Mouse (Mus musculus) neural tube, embryonic 15.5 days (tissue): ENCODE measurements at regions not wholly inside any gene's neighbourhood (a gene's known extent, or its start where the extent isn't known, plus 50 kb on each side); places are given as distances from the start of the nearest gene placed in this dataset.

ENCODE experiments used
- ATAC-seq: fragments of 200-750 bp; cut with Nextera tagmentation; 2 replicates; pipeline ENCODE4 v1.8.0; 2017; ENCODE audit warnings: mild to moderate bottlenecking, moderate TSS enrichment, moderate library complexity; ENCODE audit not compliant: low FRiP score
- H3K27ac ChIP-seq: fragments of 300-500 bp; sonication (generic); replicated peaks from 2 replicates; pipeline ENCODE4 v1.5.1; 2015; ENCODE audit warnings: mild to moderate bottlenecking, inconsistent platforms
- H3K27me3 ChIP-seq: fragments of 300-500 bp; sonication (generic); replicated peaks from 2 replicates; pipeline ENCODE4 v1.6.1; 2015; ENCODE audit warnings: inconsistent platforms
- H3K36me3 ChIP-seq: fragments of 300-500 bp; sonication (generic); 2 replicates; pipeline ENCODE4 v1.6.1; 2015; ENCODE audit warnings: inconsistent platforms
- H3K4me1 ChIP-seq: fragments of 300-500 bp; sonication (generic); 2 replicates; pipeline ENCODE4 v1.6.1; 2015; ENCODE audit warnings: inconsistent platforms
- H3K4me2 ChIP-seq: fragments of 300-500 bp; sonication (generic); 2 replicates; pipeline ENCODE4 v1.6.1; 2015; ENCODE audit warnings: inconsistent platforms, mild to moderate bottlenecking, moderate library complexity
- H3K4me3 ChIP-seq: fragments of 300-500 bp; sonication (generic); replicated peaks from 2 replicates; pipeline ENCODE4 v1.5.1; 2015; ENCODE audit warnings: mild to moderate bottlenecking, inconsistent platforms
- H3K9ac ChIP-seq: fragments of 300-500 bp; sonication (generic); replicated peaks from 2 replicates; pipeline ENCODE4 v1.6.1; 2015; ENCODE audit warnings: mild to moderate bottlenecking, inconsistent platforms
- H3K9me3 ChIP-seq: fragments of 300-500 bp; sonication (generic); replicated peaks from 2 replicates; pipeline ENCODE4 v1.6.1; 2016; ENCODE audit warnings: inconsistent platforms
- WGBS: fragments of 180-500 bp; shearing (Covaris S2); methylation state at CpG from one replicate; pipeline ENCODE4 v1.1.7; 2015; ENCODE audit warnings: mixed read lengths; 5-methylcytosine and 5-hydroxymethylcytosine counted together

GRCm38 (mm10) chr3:143914341-143915217 is 290.4 kb downstream of the Lmo4 start:
- H3K9me3 ChIP-seq, result no peaks in the 10 kb centered on the region
- H3K4me3 ChIP-seq, result no peak overlapping the region
- peaks cover 12% of the 10 kb centered on the region for H3K4me1 ChIP-seq
- 23% methylated on average over 6 of the region's 6 CpGs for WGBS
- H3K27ac ChIP-seq, result 0 out of 2 replicates have a peak overlapping the region, but pooled peaks have one; percentile 13
- no peaks in the 10 kb centered on the region for H3K27me3 ChIP-seq
- peak; percentile 57; the same call in 1 of the 2 replicates for ATAC-seq
- H3K36me3 ChIP-seq, result no peaks in the 10 kb centered on the region
- H3K4me2 ChIP-seq, result no peak overlapping the region
- H3K9ac ChIP-seq, result no peak overlapping the region

GRCm38 (mm10) chr3:143913044-143913574 is 291.9 kb downstream of the Lmo4 start:
- Histone ChIP-seq H3K4me1 (peaks cover 12% of the 10 kb centered on the region), H3K4me3 (no peak overlapping the region), H3K4me2 (no peak overlapping the region), H3K27me3 (no peaks in the 10 kb centered on the region), H3K9ac (no peak overlapping the region), H3K9me3 (no peaks in the 10 kb centered on the region), H3K36me3 (no peaks in the 10 kb centered on the region), H3K27ac (no peak overlapping the region)
- ATAC-seq, result no peak
- 35% methylated on average over 3 of the region's 3 CpGs for WGBS

GRCm38 (mm10) chr3:143912433-143912832 is 292.6 kb downstream of the Lmo4 start:
- WGBS, result 70% methylated on average over 6 of the region's 6 CpGs
- no peak overlapping the region for H3K4me2 ChIP-seq
- no peak for ATAC-seq

GRCm38 (mm10) chr3:143909341-143909740 is 295.7 kb downstream of the Lmo4 start:
- ATAC-seq, result no peak
- no peak overlapping the region for H3K4me3 ChIP-seq
- no peaks in the 10 kb centered on the region for H3K27me3 ChIP-seq
- H3K4me1 ChIP-seq, result peaks cover 4% of the 10 kb centered on the region
- no peaks in the 10 kb centered on the region for H3K9me3 ChIP-seq
- H3K9ac ChIP-seq, result no peak overlapping the region
- no peaks in the 10 kb centered on the region for H3K36me3 ChIP-seq
- H3K27ac ChIP-seq, result no peak overlapping the region
- WGBS, result 88% methylated on average over 6 of the region's 6 CpGs
- no peak overlapping the region for H3K4me2 ChIP-seq

More at GRCm38 (mm10) chr3:143912433-143912832, 292.6 kb downstream of the Lmo4 start:
- H3K27ac ChIP-seq, result no peak overlapping the region
- H3K36me3 ChIP-seq, result no peaks in the 10 kb centered on the region
- no peaks in the 10 kb centered on the region for H3K9me3 ChIP-seq
- H3K9ac ChIP-seq, result no peak overlapping the region
- H3K4me1 ChIP-seq, result peaks cover 12% of the 10 kb centered on the region
- no peak overlapping the region for H3K4me3 ChIP-seq
- H3K27me3 ChIP-seq, result no peaks in the 10 kb centered on the region

GRCm38 (mm10) chr3:143903421-143903820 is 301.6 kb downstream of the Lmo4 start:
- 89% methylated on average over 2 of the region's 2 CpGs for WGBS

DNA sequence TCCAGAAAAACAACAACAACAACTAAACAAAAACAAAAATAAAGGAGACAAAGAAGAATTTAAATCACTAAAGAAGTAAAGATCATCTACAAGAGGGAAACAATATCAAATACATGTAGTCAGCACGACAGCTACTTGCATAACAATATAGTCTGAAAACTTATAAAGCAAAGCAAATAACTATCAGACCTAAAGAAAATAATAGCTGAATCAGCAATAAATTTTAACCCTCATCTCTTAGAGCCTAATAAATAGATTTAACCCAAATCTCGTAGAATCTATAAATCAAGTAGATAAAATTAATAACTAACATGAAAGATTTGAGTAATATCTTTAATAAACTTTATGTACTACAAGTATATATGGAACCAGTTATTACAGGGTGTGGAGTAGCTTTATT is 324.2 kb downstream of the Lmo4 start:
- H3K4me1 ChIP-seq, result no peaks in the 10 kb centered on the region
- no peaks in the 10 kb centered on the region for H3K9me3 ChIP-seq
- 87% methylated on average over 2 of the region's 2 CpGs for WGBS
- no peaks in the 10 kb centered on the region for H3K36me3 ChIP-seq
- no peaks in the 10 kb centered on the region for H3K27me3 ChIP-seq
- no peak for ATAC-seq
- H3K4me2 ChIP-seq, result no peak overlapping the region
- H3K9ac ChIP-seq, result no peak overlapping the region
- H3K27ac ChIP-seq, result no peak overlapping the region
- no peak overlapping the region for H3K4me3 ChIP-seq

More at GRCm38 (mm10) chr3:143903421-143903820, 301.6 kb downstream of the Lmo4 start:
- Histone ChIP-seq H3K27ac (no peak overlapping the region), H3K4me3 (no peak overlapping the region), H3K4me1 (no peaks in the 10 kb centered on the region), H3K27me3 (no peaks in the 10 kb centered on the region), H3K36me3 (no peaks in the 10 kb centered on the region), H3K4me2 (no peak overlapping the region), H3K9me3 (no peaks in the 10 kb centered on the region), H3K9ac (no peak overlapping the region)
- ATAC-seq, result no peak

DNA sequence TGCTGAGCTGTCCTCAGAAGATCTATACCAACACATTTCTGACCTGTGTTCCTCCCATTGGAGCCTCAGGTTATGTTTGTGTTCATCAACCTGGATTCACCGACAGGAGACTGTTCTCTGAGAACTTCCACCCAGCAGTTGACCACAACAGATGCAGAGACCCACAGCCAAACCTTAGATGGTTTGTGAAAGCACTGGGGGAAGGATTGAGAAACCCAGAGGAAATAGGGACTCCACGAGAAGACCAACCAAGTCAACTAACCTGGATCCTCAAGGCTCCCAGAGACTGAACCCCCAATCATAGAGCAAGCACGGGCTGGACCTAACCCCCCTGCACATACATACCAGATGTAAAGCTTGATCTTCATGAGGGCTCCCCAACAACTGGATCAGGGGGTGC is 331.1 kb downstream of the Lmo4 start:
- no peak overlapping the region for H3K4me2 ChIP-seq
- H3K27ac ChIP-seq, result no peak overlapping the region
- H3K9ac ChIP-seq, result no peak overlapping the region
- no peaks in the 10 kb centered on the region for H3K36me3 ChIP-seq
- no peak overlapping the region for H3K4me3 ChIP-seq
- ATAC-seq, result no peak
- no peaks in the 10 kb centered on the region for H3K9me3 ChIP-seq
- no peaks in the 10 kb centered on the region for H3K4me1 ChIP-seq
- no peaks in the 10 kb centered on the region for H3K27me3 ChIP-seq
- 89% methylated on average over 3 of the region's 3 CpGs for WGBS

- 65% methylated on average over 4 of the region's 4 CpGs for WGBS
- H3K4me2 ChIP-seq, result no peak overlapping the region
- H3K9ac ChIP-seq, result no peak overlapping the region
- peaks cover 8% of the 10 kb centered on the region for H3K4me1 ChIP-seq
- no peaks in the 10 kb centered on the region for H3K27me3 ChIP-seq
- ATAC-seq, result no peak
- no peak overlapping the region for H3K4me3 ChIP-seq
- no peaks in the 10 kb centered on the region for H3K9me3 ChIP-seq
- no peak overlapping the region for H3K27ac ChIP-seq
- H3K36me3 ChIP-seq, result no peaks in the 10 kb centered on the region
These were observed 338.5 kb downstream of the Lmo4 start for GRCm38 (mm10) chr3:143866521-143866920.

GRCm38 (mm10) chr3:143865626-143866025 is 339.4 kb downstream of the Lmo4 start:
- Histone ChIP-seq H3K4me3 (no peak overlapping the region), H3K4me1 (peaks cover 8% of the 10 kb centered on the region), H3K27me3 (no peaks in the 10 kb centered on the region), H3K9ac (no peak overlapping the region), H3K9me3 (no peaks in the 10 kb centered on the region), H3K36me3 (no peaks in the 10 kb centered on the region), H3K4me2 (no peak overlapping the region), H3K27ac (no peak overlapping the region)
- WGBS, result 42% methylated on average over 7 of the region's 7 CpGs
- 0 out of 2 replicates have a peak, but pooled peaks have one; percentile 62 for ATAC-seq

DNA sequence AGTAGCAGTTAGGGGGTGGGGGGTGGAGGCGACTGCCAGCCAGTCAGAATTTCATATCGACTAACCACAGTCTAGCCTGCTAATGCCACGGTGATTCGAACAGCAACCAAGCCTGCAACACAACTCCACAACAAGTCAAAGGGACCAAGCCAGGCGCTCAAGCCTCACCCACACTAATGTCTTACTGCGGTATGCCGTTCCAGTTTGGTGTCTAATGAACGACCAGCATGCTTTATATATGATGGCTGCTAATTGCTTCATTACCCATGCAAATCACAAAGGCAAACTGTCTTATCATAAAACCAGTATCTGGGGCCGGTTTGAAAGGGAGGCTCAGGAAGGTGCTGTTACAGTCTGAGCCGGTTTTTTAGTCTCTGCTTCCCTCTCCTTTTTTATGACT is 340.5 kb downstream of the Lmo4 start:
- no peaks in the 10 kb centered on the region for H3K9me3 ChIP-seq

DNA sequence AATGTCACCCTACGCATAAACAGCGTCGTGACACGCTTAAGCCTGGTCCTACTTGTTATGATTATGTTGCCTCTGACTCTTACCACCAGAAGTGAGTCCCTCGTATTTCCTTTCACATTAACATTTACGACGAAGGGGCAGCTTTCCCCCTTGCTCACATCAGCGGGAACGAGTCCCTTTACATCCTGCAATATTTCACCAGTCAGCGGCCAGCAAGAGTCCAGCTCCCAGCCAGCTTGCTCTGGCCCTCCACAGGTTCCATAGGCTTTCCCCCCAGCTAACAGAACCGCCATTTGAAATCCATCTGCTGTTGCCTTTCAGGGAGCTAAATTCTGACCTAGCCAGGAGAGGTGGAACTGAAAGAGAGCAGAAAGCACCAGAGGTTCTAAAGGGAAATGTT is 342.5 kb downstream of the Lmo4 start:
- ATAC-seq, result no peak
- H3K9ac ChIP-seq, result no peak overlapping the region
- no peaks in the 10 kb centered on the region for H3K27me3 ChIP-seq
- H3K4me2 ChIP-seq, result no peak overlapping the region
- H3K36me3 ChIP-seq, result no peaks in the 10 kb centered on the region
- H3K9me3 ChIP-seq, result no peaks in the 10 kb centered on the region
- no peak overlapping the region for H3K27ac ChIP-seq
- no peak overlapping the region for H3K4me3 ChIP-seq
- 48% methylated on average over 11 of the region's 11 CpGs for WGBS
- peaks cover 8% of the 10 kb centered on the region for H3K4me1 ChIP-seq

More for the DNA sequence above, 340.5 kb downstream of the Lmo4 start:
- no peak for ATAC-seq
- Histone ChIP-seq H3K4me2 (no peak overlapping the region), H3K27me3 (no peaks in the 10 kb centered on the region), H3K4me1 (peaks cover 8% of the 10 kb centered on the region), H3K36me3 (no peaks in the 10 kb centered on the region), H3K9ac (no peak overlapping the region), H3K4me3 (no peak overlapping the region), H3K27ac (no peak overlapping the region)
- WGBS, result 26% methylated on average over 10 of the region's 10 CpGs

GRCm38 (mm10) chr3:143861866-143862265 is 343.2 kb downstream of the Lmo4 start:
- Histone ChIP-seq H3K27ac (no peak overlapping the region), H3K9me3 (no peaks in the 10 kb centered on the region), H3K36me3 (no peaks in the 10 kb centered on the region), H3K4me2 (no peak overlapping the region), H3K4me1 (peaks cover 8% of the 10 kb centered on the region), H3K27me3 (no peaks in the 10 kb centered on the region), H3K9ac (no peak overlapping the region), H3K4me3 (no peak overlapping the region)
- ATAC-seq, result no peak
- WGBS, result 80% methylated on average over 4 of the region's 4 CpGs
